Mouse (Mus musculus): ENCODE results near the gene Selenos. TPM values are rescaled to one million over a fixed set of nuclear protein-coding genes. Genes with fewer than 3 reads are reported as not detected.

Selenos gene
- polyA plus RNA-seq, 1 experiment from 2014 or later: 155 TPM

DNA sequence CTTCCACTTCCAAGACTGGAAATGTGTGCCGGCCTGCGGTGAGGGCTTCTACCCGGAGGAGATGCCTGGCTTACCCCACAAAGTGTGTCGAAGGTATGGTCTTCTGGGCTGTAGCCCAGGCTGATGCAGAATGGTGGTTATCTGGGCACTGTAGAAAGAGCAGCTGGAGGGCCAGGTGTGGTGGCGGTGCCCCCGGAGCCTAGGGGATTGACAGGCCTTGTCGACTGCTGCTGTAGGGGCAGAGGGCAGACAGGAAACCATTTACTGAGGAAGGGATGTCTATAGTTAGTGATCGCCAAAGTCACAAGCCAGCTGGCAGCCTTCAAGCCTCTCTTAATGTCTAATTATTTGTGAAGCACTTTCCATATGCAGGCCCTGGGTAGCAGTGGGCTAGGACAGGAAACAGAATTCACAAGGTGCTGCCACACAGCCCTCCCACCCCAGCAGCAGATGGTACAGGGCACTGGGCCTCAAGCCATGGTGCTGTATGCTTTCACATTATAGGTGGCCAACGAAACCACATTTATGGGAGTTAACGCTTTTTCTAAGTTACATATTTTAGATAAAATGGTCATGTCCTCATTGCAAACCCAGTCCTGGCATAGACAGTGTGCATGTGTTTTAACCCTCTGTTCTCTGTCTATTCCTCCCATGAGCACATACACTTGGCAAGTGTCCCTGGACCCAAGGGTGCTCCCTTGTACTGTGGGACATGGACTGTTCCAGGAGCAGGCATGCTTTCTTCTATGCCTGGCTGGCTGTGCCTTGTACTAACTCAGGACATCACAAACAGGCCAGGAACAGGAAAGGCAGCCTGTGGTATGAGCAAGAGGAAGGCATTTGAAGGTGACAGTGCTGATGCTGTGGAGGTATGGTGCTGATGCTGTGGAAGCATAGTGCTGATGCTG, 35.6 kb upstream of the Selenos start, which contains the start of gene Gm45213:
Gm45213 (plus strand) TSS at position 51 of the 908 bp plus-strand sequence.
- ATAC-seq: no peak
- Histone ChIP-seq H3K9me3 (ENCODE audit: control insufficient read depth) (no peaks in the 10 kb centered on the region), H3K4me3 (ENCODE audit: low read depth, low read length) (no peak within 1 kb of the TSS), H3K27me3 (replicated peaks; ENCODE audit: control insufficient read depth, insufficient read depth, low read length) (no peaks in the 10 kb centered on the region), H3K4me1 (replicated peaks; ENCODE audit: control insufficient read depth, insufficient read depth, low read length) (no peaks in the 10 kb centered on the region), H3K9ac (ENCODE audit: low read depth, low read length) (no peak within 1 kb of the TSS), H3K36me3 (ENCODE audit: control insufficient read depth, insufficient read depth) (no peaks in the 10 kb centered on the region), H3K27ac (ENCODE audit: low read depth, low read length) (no peak within 1 kb of the TSS), H3K4me2 (replicated peaks; ENCODE audit: low read depth) (no peak within 1 kb of the TSS)
- no peak for TF ChIP-seq CTCF (IDR thresholded peaks at IDR 0.05; ENCODE audit: low read depth)
- WGBS: 75% methylated on average over 10 of the region's 10 CpGs

DNA sequence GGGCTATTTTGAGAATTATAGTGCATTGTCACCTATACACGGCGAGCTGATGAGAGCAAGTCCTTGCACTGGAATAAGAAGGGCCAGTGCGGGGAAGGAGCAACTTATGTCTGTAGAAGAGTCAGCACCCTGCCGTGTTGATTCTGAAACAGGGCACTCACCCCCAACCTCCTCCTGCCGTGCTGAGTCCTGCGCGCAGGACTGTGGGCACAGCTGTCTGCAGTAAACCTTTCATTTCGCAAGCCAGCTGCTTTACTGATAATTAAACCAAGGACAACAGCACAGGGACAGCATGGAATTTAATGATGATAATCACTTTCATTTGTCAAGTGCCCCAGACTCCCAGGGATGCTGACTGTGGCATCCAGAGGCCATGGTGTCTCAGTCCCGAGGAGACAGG, 34.8 kb upstream of the Selenos start:
- Histone ChIP-seq H3K27ac (ENCODE audit: low read depth, low read length) (no peak overlapping the region), H3K36me3 (ENCODE audit: control insufficient read depth, insufficient read depth) (no peaks in the 10 kb centered on the region), H3K9me3 (ENCODE audit: control insufficient read depth) (no peaks in the 10 kb centered on the region), H3K27me3 (replicated peaks; ENCODE audit: control insufficient read depth, insufficient read depth, low read length) (no peaks in the 10 kb centered on the region), H3K9ac (ENCODE audit: low read depth, low read length) (no peak overlapping the region), H3K4me1 (replicated peaks; ENCODE audit: control insufficient read depth, insufficient read depth, low read length) (no peaks in the 10 kb centered on the region), H3K4me3 (ENCODE audit: low read depth, low read length) (no peak overlapping the region), H3K4me2 (replicated peaks; ENCODE audit: low read depth) (no peak overlapping the region)
- 46% methylated on average over 9 of the region's 9 CpGs for WGBS
- ATAC-seq: no peak
- no peak for TF ChIP-seq CTCF (IDR thresholded peaks at IDR 0.05; ENCODE audit: low read depth)

DNA sequence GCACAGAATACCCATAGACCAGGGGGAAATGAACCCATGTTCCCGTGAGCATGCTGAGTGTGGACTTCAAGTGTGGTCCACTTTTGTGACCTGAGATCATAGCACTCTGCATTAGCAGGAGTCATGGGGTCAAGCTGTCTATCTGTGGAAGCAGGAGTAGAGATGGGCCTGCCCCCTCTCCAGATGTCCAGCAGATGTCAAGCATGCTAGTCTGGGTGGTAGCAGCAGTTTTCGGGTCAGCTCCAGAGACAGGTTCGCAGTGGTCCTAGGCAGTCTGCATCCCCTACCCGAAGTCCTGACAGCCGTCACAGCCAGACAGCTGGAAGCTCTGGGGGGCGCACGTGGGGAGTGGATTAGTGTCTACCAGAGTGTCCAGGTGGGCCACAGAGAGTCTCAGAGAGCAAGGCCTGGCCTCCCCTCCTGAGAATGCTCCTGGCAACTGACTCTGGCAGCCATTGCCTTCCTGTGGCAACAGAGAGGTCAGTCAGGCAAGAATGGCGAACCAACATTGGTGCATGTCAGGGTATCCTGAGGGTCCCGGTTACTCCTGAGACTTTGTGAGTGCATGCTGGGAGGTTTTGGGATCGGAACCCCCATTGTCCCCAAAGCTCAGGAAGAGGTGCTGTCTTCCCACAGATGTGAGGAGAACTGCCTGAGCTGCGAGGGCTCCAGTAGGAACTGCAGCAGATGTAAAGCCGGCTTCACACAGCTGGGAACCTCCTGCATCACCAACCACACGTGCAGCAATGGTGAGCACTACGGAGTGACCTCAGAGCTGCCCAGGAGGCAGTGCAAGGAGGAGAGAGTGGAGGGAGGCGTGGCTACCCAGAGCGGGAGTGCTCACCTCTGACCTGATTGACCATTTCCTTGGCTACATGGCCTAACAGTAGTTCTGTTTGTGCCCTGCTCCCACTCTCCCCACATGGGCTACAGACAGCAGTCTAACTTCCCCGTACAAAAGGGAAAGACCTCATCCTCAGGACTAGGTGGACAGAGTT, 32.2 kb upstream of the Selenos start:
- Histone ChIP-seq H3K9me3 (ENCODE audit: control insufficient read depth) (no peaks in the 10 kb centered on the region), H3K9ac (ENCODE audit: low read depth, low read length) (no peak overlapping the region)
- WGBS: 60% methylated on average over 17 of the region's 17 CpGs

DNA sequence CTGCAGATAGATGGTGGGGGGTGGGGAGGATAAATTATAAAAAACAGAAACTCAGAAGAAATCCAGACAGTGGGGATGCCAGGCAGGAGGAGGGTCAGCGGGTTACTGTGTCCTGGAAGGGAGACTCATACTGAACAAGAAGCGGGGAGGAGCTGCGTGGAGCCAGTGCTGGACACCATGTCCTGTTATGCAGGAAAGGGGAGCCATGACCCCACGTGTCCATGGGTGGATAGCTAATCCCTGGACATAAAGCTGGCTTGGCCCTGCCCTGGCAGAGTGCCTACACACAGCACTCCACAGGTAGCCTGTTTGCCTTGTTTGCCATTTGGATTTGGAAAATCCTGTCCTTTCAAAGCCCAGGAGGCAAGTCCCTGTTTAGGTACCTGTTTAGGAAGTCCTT, 31.5 kb upstream of the Selenos start:
- H3K9ac ChIP-seq (ENCODE audit: low read depth, low read length): no peak overlapping the region
- no peak for TF ChIP-seq CTCF (IDR thresholded peaks at IDR 0.05; ENCODE audit: low read depth)
- no peaks in the 10 kb centered on the region for H3K4me1 ChIP-seq (replicated peaks; ENCODE audit: control insufficient read depth, insufficient read depth, low read length)
- peaks cover 3% of the 10 kb centered on the region; the same call in 1 of the 2 replicates for H3K9me3 ChIP-seq (ENCODE audit: control insufficient read depth)
- no peak for ATAC-seq
- no peak overlapping the region for H3K4me3 ChIP-seq (ENCODE audit: low read depth, low read length)
- H3K27ac ChIP-seq (ENCODE audit: low read depth, low read length): no peak overlapping the region
- H3K36me3 ChIP-seq (ENCODE audit: control insufficient read depth, insufficient read depth): no peaks in the 10 kb centered on the region
- H3K4me2 ChIP-seq (replicated peaks; ENCODE audit: low read depth): no peak overlapping the region
- WGBS: 72% methylated on average over 4 of the region's 4 CpGs
- H3K27me3 ChIP-seq (replicated peaks; ENCODE audit: control insufficient read depth, insufficient read depth, low read length): no peaks in the 10 kb centered on the region

More for the DNA sequence above, 32.2 kb upstream of the Selenos start:
- Histone ChIP-seq H3K4me3 (ENCODE audit: low read depth, low read length) (no peak overlapping the region), H3K4me1 (replicated peaks; ENCODE audit: control insufficient read depth, insufficient read depth, low read length) (no peaks in the 10 kb centered on the region), H3K27me3 (replicated peaks; ENCODE audit: control insufficient read depth, insufficient read depth, low read length) (no peaks in the 10 kb centered on the region), H3K27ac (ENCODE audit: low read depth, low read length) (no peak overlapping the region), H3K36me3 (ENCODE audit: control insufficient read depth, insufficient read depth) (no peaks in the 10 kb centered on the region), H3K4me2 (replicated peaks; ENCODE audit: low read depth) (no peak overlapping the region)
- ATAC-seq: 0 out of 2 replicates have a peak, but pooled peaks have one; percentile 31
- TF ChIP-seq CTCF (IDR thresholded peaks at IDR 0.05; ENCODE audit: low read depth): no peak

DNA sequence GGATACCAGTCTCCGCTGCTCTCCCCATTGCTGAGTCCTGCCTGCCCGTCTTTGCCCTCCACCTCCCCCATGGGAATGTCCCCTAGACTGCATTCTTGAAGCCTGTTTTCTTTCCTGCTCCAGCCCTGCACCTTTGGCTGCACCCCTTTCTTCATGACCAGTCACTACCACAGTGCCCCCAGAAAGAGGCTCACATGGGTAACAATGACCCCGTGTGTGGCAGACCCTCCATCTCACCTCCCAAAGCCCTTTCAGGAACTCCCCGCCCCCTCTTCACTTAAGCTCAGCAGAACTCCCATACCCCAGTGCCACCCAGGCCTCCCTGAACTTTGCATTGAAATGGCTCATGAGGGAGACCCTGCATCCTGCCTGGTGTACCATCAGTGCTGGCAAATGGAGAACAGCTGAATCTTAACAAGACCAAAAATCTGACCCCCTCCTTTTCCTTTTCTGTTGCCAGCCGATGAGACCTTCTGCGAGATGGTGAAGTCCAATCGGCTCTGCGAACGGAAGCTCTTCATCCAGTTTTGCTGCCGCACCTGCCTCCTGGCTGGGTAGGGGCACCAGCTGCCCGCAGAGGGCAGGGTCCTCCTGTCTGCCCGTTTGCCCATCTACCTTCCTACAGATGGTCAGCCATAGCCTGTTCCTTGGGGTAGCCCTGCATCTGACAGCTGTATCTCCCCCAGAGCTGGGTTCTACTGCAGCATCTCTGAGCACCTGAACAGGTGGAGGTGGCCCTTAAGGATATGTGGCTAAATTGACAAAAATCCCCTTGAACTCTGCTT, 30.8 kb upstream of the Selenos start:
- Histone ChIP-seq H3K9me3 (ENCODE audit: control insufficient read depth) (peaks cover 3% of the 10 kb centered on the region; the same call in 1 of the 2 replicates), H3K27ac (ENCODE audit: low read depth, low read length) (no peak overlapping the region), H3K4me3 (ENCODE audit: low read depth, low read length) (no peak overlapping the region), H3K36me3 (ENCODE audit: control insufficient read depth, insufficient read depth) (no peaks in the 10 kb centered on the region), H3K4me2 (replicated peaks; ENCODE audit: low read depth) (no peak overlapping the region), H3K4me1 (replicated peaks; ENCODE audit: control insufficient read depth, insufficient read depth, low read length) (no peaks in the 10 kb centered on the region), H3K27me3 (replicated peaks; ENCODE audit: control insufficient read depth, insufficient read depth, low read length) (no peaks in the 10 kb centered on the region), H3K9ac (ENCODE audit: low read depth, low read length) (no peak overlapping the region)
- TF ChIP-seq CTCF (IDR thresholded peaks at IDR 0.05; ENCODE audit: low read depth): no peak
- 86% methylated on average over 12 of the region's 12 CpGs for WGBS
- ATAC-seq: no peak

Measured in intestine, postnatal 0 days (tissue).